Mouse (Mus musculus): ENCODE results near the gene Ablim1. TPM values are rescaled to one million over a fixed set of nuclear protein-coding genes. Genes with fewer than 3 reads are reported as not detected.

The Ablim1 gene
- polyA plus RNA-seq, 1 experiment from 2014 or later = 58.7 TPM

DNA sequence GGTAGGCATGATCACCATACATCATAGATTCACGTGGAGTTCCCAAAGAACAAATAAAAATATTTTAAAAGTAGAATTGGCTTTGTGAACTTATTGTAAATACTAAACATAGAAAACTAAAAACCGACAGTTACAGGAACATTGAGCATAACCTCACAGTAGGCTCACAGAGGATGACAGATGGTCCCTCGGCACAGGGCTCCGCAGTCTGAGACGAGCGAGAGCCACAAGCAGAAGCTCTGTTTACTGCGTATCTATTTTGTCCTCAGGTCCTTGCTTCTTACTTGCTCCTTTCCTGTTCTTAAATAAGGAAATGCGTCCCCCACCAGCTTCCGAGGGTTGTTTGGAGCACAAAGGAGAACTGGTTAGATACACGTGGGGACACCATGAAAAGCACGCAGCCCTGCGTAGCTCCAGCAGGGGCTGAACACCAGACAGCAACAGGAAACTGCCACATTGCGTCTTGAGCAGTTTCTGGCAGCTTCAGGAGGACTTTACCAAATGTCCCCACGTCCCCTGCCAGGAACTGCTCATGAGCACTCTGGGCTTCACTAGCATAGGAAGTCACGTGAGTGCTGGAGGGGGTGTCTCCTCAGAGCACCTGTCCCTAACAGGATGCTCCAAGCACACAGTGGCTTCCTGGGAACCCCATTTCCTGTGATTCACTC is 103.1 kb downstream of the Ablim1 start:
- no peak for ATAC-seq (ENCODE audit: low FRiP score)
- Histone ChIP-seq H3K27me3 (replicated peaks) (no peaks in the 10 kb centered on the region), H3K4me2 (no peak overlapping the region), H3K4me3 (replicated peaks) (no peak overlapping the region), H3K9me3 (replicated peaks) (no peaks in the 10 kb centered on the region), H3K36me3 (no peaks in the 10 kb centered on the region), H3K9ac (replicated peaks) (no peak overlapping the region), H3K4me1 (0 out of 2 replicates have a peak, but pooled peaks cover 3% of the 10 kb centered on the region), H3K27ac (replicated peaks) (no peak overlapping the region)
- 80% methylated on average over 15 of the region's 15 CpGs for WGBS

DNA sequence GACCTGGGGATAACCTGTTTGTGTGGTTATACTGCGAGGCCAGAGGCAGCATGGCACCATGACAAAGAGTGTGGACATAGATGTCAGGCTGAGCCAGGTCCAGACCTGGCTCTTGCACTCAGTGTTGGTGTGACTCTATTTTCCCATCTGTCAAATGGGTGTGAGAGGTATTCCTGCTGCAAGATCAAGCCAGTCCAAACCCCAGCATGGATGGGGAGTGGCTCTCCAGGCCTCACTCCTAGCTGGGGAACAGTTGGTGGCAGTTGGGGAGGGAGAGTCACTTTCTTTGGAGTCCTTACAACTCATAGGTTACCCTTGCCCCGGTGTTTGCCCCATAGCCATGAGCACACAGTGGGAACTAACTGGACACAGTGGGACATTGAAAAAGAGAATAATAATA is 103.8 kb downstream of the Ablim1 start:
- no peak overlapping the region for H3K4me3 ChIP-seq (replicated peaks)
- no peak overlapping the region for H3K9ac ChIP-seq (replicated peaks)
- H3K27me3 ChIP-seq (replicated peaks) = no peaks in the 10 kb centered on the region
- H3K27ac ChIP-seq (replicated peaks) = no peak overlapping the region
- H3K4me1 ChIP-seq = 0 out of 2 replicates have a peak, but pooled peaks cover 3% of the 10 kb centered on the region
- no peak for ATAC-seq (ENCODE audit: low FRiP score)
- H3K4me2 ChIP-seq = no peak overlapping the region
- 97% methylated on average over 2 of the region's 2 CpGs for WGBS
- H3K36me3 ChIP-seq = no peaks in the 10 kb centered on the region
- no peaks in the 10 kb centered on the region for H3K9me3 ChIP-seq (replicated peaks)

DNA sequence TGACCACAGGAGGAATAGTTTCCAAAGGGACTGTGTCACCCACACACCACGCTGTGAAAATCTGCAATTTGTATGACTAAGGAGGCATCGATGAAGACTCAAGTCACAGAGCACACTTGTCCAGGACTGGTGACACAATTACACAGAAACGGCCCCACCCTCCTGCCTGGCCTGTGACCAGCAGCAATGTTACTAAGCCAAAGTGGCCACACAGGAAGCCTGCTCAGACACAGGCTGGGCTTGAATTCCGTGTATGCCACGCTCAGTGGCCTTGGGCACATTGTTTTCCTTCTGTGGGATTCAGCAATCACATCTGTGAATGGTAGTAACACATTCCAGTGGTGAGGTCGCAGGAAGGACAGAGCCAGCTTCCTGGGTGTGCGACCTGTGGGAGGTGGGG is 110.6 kb downstream of the Ablim1 start:
- no peak for ATAC-seq (ENCODE audit: low FRiP score)
- Histone ChIP-seq H3K4me3 (replicated peaks) (no peak overlapping the region), H3K4me1 (peaks cover 14% of the 10 kb centered on the region), H3K27ac (replicated peaks) (no peak overlapping the region), H3K9ac (replicated peaks) (no peak overlapping the region), H3K36me3 (no peaks in the 10 kb centered on the region), H3K9me3 (replicated peaks) (no peaks in the 10 kb centered on the region), H3K4me2 (no peak overlapping the region), H3K27me3 (replicated peaks) (no peaks in the 10 kb centered on the region)
- 76% methylated on average over 7 of the region's 7 CpGs for WGBS

DNA sequence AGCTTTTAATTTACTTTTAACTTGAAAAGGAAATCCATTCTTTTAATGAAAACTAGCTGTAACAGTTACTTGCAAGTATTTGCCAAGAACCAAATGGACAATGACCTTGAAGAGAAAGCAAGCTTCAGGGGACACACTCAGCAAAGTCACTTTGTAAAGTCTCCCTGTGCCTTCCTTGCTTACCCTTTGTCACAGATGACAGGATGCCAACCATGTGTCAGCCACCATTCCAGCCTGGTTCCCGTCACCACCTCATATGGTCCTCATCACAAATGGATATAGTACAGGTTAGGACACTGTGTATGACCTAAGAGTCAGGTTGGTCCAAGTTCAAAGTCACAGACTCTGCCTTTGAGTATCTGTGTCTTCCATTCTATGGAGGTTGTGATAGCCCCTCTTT is 112.2 kb downstream of the Ablim1 start:
- Histone ChIP-seq H3K27ac (replicated peaks) (no peak overlapping the region), H3K36me3 (no peaks in the 10 kb centered on the region), H3K4me1 (peaks cover 30% of the 10 kb centered on the region), H3K9me3 (replicated peaks) (no peaks in the 10 kb centered on the region), H3K4me3 (replicated peaks) (no peak overlapping the region), H3K4me2 (no peak overlapping the region), H3K27me3 (replicated peaks) (0 out of 2 replicates have a peak, but pooled peaks cover 3% of the 10 kb centered on the region), H3K9ac (replicated peaks) (no peak overlapping the region)
- 81% methylated on average over 1 of the region's 1 CpGs for WGBS
- no peak for ATAC-seq (ENCODE audit: low FRiP score)

DNA sequence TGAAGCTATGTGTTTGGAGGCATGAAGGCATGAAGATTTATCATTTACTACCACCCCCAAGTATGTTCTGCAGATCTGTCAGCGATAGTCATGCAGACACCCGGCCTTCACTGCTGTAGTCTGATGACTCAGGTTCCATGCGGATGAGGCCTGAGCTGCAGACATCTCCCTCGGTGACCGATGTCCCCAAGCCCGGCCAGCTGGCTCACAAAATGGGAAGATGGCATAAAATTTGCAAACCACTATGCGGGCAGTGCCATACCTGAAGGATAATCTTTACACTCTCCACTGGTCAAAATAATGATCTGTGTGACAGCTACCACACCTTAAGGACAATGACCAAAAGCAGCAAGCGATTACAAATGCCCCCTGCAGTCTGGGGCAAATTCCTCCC is 113.6 kb downstream of the Ablim1 start:
- no peak overlapping the region for H3K27ac ChIP-seq (replicated peaks)
- 0 out of 2 replicates have a peak, but pooled peaks cover 3% of the 10 kb centered on the region for H3K27me3 ChIP-seq (replicated peaks)
- ATAC-seq (ENCODE audit: low FRiP score) = no peak
- H3K4me2 ChIP-seq = no peak overlapping the region
- peaks cover 38% of the 10 kb centered on the region for H3K4me1 ChIP-seq
- H3K36me3 ChIP-seq = no peaks in the 10 kb centered on the region
- H3K9ac ChIP-seq (replicated peaks) = no peak overlapping the region
- WGBS = 86% methylated on average over 8 of the region's 8 CpGs
- H3K9me3 ChIP-seq (replicated peaks) = no peaks in the 10 kb centered on the region
- H3K4me3 ChIP-seq (replicated peaks) = no peak overlapping the region

DNA sequence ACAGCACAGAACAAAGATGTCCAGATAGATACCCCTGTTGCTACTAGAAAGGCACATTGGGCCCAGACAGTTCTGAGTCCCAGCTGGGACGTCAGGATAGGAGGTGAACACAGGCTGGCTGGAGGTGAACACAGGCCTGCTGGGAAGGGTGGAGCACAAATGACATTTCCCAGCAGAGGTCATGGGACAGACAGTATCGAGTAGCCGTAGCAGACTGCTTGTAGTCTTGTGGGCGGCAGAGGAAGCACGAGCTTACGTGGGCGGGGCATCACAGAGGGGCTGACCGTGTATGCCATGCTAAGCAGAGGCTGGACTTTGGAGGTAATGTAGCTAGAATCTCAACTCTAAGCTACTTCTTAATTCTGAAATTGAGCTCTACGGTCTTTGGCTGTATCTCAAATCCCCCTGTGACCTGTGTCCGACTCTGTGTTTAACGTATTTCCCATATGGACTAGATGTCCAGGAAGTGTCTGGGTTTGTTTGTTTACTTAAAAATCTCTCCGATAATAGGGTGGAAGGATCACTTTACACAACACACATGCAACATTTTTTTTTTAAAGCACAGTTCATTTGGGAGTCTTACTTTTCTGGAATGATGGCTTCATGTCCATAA is 114.1 kb downstream of the Ablim1 start:
- Histone ChIP-seq H3K36me3 (no peaks in the 10 kb centered on the region), H3K27ac (replicated peaks) (no peak overlapping the region)
- 68% methylated on average over 12 of the region's 12 CpGs for WGBS

DNA sequence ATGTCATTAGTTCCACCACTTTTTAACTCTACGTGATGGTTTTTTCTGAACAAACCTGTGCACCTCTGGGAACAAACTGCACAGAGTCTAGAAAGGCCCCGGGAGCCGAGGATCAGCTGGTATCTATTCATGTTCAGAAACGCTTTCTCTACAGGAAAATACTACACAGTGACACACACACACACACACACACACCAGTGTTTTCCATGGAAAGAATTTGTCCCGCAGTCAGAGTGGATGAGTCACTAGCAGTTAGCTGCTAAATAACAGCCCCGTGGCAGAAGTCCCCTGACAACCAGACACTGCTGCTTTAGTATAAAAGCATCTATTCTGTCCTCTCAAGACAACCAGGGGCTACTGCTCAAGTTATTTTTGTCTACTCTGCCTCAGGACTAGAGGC is 115.4 kb downstream of the Ablim1 start:
- no peak overlapping the region for H3K27ac ChIP-seq (replicated peaks)

More for the DNA sequence above, 114.1 kb downstream of the Ablim1 start:
- no peak for ATAC-seq (ENCODE audit: low FRiP score)
- peaks cover 38% of the 10 kb centered on the region for H3K4me1 ChIP-seq
- no peaks in the 10 kb centered on the region for H3K9me3 ChIP-seq (replicated peaks)
- H3K4me3 ChIP-seq (replicated peaks) = no peak overlapping the region
- H3K4me2 ChIP-seq = no peak overlapping the region
- peaks cover 6% of the 10 kb centered on the region for H3K27me3 ChIP-seq (replicated peaks)
- H3K9ac ChIP-seq (replicated peaks) = no peak overlapping the region

DNA sequence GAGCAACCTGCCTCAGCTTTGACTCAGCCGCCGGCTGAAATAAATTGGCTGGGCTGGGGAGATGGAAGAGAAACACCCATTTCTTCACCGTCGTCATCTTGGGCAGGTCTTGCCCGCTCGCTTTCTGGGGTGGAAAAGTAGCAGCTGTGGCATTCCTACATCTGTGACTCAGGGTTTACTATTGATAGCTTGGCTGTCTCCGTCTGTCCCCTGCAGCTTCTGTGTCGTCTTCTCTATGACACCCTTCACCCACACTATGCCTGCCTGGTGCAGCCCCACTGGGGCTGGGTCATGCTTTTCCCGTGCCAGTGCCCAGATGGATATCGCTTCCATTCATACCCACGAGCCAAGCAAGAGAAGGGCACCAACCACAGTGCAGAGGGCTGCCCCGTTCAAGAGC is 116.2 kb downstream of the Ablim1 start:
- H3K4me2 ChIP-seq = peak overlapping the region; percentile 15
- peak overlapping the region; percentile 24; the same call in 1 of the 2 replicates for H3K27ac ChIP-seq (replicated peaks)
- 0 out of 2 replicates have a peak overlapping the region, but pooled peaks have one; percentile 10 for H3K9ac ChIP-seq (replicated peaks)
- H3K9me3 ChIP-seq (replicated peaks) = no peaks in the 10 kb centered on the region
- ATAC-seq (ENCODE audit: low FRiP score) = 0 out of 2 replicates have a peak, but pooled peaks have one; percentile 16
- peaks cover 8% of the 10 kb centered on the region for H3K27me3 ChIP-seq (replicated peaks)
- 41% methylated on average over 12 of the region's 12 CpGs for WGBS
- H3K4me3 ChIP-seq (replicated peaks) = no peak overlapping the region
- no peaks in the 10 kb centered on the region for H3K36me3 ChIP-seq
- peaks cover 41% of the 10 kb centered on the region for H3K4me1 ChIP-seq

More for the DNA sequence above, 115.4 kb downstream of the Ablim1 start:
- no peaks in the 10 kb centered on the region for H3K36me3 ChIP-seq
- peaks cover 8% of the 10 kb centered on the region for H3K27me3 ChIP-seq (replicated peaks)
- no peaks in the 10 kb centered on the region for H3K9me3 ChIP-seq (replicated peaks)
- 17% methylated on average over 6 of the region's 6 CpGs for WGBS
- no peak overlapping the region for H3K4me3 ChIP-seq (replicated peaks)
- ATAC-seq (ENCODE audit: low FRiP score) = no peak
- peaks cover 41% of the 10 kb centered on the region for H3K4me1 ChIP-seq
- H3K4me2 ChIP-seq = no peak overlapping the region
- no peak overlapping the region for H3K9ac ChIP-seq (replicated peaks)

DNA sequence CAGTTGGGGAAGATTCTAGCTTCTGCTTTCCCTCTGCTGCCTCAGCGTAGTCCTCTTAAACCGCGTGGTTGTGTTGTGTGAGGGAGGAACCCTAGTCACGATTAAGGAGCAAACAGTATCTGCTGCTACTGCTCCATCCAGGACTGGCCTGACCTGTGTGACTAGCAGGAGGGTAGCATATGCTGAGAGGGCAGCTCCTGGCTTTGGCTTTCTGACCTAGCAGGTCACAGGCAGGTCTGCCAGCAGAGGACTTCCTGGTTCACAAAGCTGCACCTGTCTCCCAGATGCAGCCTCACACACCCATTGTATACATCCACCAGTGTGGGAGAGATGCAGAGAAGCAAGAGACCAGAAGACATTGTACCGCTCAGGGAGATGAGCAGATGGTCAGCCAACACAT is 116.7 kb downstream of the Ablim1 start:
- Histone ChIP-seq H3K9me3 (replicated peaks) (no peaks in the 10 kb centered on the region), H3K36me3 (no peaks in the 10 kb centered on the region), H3K4me3 (replicated peaks) (peak overlapping the region; percentile 48), H3K9ac (replicated peaks) (no peak overlapping the region), H3K27ac (replicated peaks) (peak overlapping the region; percentile 76; the same call in 1 of the 2 replicates), H3K4me2 (peak overlapping the region; percentile 92), H3K4me1 (peaks cover 41% of the 10 kb centered on the region), H3K27me3 (replicated peaks) (peaks cover 8% of the 10 kb centered on the region)
- ATAC-seq (ENCODE audit: low FRiP score) = peak; percentile 47; the same call in 1 of the 2 replicates
- 45% methylated on average over 5 of the region's 5 CpGs for WGBS

DNA sequence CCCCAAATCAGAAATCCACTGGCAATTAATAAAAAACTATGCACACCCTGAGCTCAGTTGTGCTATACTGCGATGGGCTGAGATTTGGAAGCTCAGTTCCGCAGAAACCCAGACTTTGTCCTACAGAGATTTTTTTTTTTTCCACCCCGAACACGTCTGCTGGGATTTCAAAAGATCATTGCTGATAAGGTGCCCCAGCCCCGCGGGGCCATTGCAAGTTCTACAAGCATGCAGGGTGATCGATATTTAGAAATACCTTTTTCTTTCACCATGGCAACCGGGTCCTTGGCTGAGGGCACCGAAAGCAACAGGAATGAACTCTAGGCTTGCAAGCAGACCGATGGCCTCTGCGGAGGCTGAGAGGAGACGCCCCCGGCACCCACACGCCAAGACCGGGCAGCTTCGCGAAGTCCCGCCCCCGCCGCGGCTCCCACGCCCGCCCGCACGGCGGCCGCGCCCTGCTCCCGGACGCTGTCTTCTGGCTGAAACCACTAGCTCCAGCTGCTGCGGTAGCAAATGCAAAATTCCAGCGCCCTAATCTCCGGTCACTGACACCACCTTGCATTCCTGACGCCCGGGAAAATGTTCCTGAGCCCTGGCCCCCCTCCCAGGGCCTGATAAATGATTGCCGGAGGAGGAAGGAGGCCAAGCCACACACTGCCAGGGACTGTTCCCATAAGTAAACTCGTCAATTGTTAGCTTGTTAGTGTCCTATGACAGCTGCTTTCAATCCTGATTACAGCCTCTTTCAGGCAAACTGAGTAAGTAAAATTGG is 117.5 kb downstream of the Ablim1 start:
- H3K36me3 ChIP-seq = no peaks in the 10 kb centered on the region
- H3K9me3 ChIP-seq (replicated peaks) = no peaks in the 10 kb centered on the region
- H3K9ac ChIP-seq (replicated peaks) = peak overlapping the region; percentile 51
- H3K4me1 ChIP-seq = peaks cover 41% of the 10 kb centered on the region
- WGBS = 2% methylated on average over 37 of the region's 37 CpGs
- peak overlapping the region; percentile 48 for H3K4me3 ChIP-seq (replicated peaks)
- H3K27me3 ChIP-seq (replicated peaks) = peaks cover 8% of the 10 kb centered on the region
- peak overlapping the region; percentile 76 for H3K27ac ChIP-seq (replicated peaks)
- peak; percentile 64 for ATAC-seq (ENCODE audit: low FRiP score)
- H3K4me2 ChIP-seq = peak overlapping the region; percentile 92

DNA sequence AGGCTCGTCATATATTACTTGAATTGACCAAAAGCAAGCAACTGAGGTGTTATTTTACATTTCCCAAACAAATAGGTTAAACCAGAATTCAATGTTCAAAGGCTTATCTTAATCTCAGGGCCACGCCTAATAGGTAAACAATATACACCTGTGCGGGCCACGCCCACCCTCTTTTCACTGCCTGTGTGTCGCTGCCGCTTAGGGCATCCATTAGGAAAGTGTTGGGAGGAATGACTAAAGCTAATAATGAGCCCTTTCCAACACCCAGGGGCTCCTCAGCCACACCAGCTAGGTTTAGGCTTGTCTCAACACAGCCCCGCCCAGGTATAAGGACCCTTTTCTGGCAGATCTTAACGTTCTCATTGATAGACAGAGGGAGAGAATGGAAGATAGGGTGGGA is 118.1 kb downstream of the Ablim1 start:
- H3K27me3 ChIP-seq (replicated peaks) = peaks cover 8% of the 10 kb centered on the region
- 47% methylated on average over 8 of the region's 8 CpGs for WGBS
- peak overlapping the region; percentile 76; the same call in 1 of the 2 replicates for H3K27ac ChIP-seq (replicated peaks)
- no peaks in the 10 kb centered on the region for H3K9me3 ChIP-seq (replicated peaks)
- H3K4me1 ChIP-seq = peaks cover 41% of the 10 kb centered on the region
- H3K4me3 ChIP-seq (replicated peaks) = peak overlapping the region; percentile 48
- peak overlapping the region; percentile 51 for H3K9ac ChIP-seq (replicated peaks)
- no peaks in the 10 kb centered on the region for H3K36me3 ChIP-seq
- no peak for ATAC-seq (ENCODE audit: low FRiP score)
- H3K4me2 ChIP-seq = peak overlapping the region; percentile 92
